Mouse (Mus musculus): ENCODE data around the gene Hoxd11.

DNA sequence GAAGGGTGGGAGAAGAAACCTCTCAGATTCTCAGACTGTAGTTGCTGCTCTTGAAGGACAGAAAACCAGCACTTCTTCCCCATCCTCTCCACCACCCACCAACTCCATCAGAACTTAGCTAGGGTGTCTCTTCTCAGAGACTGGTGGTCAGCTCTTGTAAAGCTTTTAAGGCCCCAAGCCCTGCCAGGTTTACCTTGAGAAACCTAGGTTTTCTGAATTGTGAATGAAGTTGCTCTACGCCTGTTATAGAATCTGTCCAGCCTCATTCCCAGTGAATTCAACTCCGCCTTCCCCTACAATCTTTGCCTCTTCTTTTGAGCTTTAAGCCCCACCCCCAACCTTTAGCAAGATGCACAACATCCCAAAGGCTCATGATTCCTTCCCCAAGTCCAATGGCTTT is 2.3 kb upstream of the Hoxd11 start:
- TF ChIP-seq POLR2A (IDR thresholded peaks at IDR 0.05; ENCODE audit: low read depth, low read length) (no peak), CTCF (IDR thresholded peaks at IDR 0.05; ENCODE audit: borderline replicate concordance, insufficient read depth, low read length) (no peak)
